8 mouse cellular contexts compared by ENCODE assay signal in genomic region chr11:77875847-77876759, GRCm38 (mm10). TPM values are rescaled to one million over a fixed set of nuclear protein-coding genes. Genes with fewer than 3 reads are reported as not detected.
DNase-seq lines count a peak whose midpoint lies in the region; ATAC-seq and TF ChIP-seq lines count a peak whose summit lies in the region.

No protein-coding gene starts in this region.

- DNase-seq in 416B (ENCODE audit: low read depth) = peak; percentile 26
- DNase-seq in fibroblast of lung, adult 2 months (ENCODE audit: low read depth) = peak; percentile 30
- peak; percentile 14 to 23 for DNase-seq in thymus, postnatal 10 days (ENCODE audit: low spot score in 2 of 2)
- DNase-seq in B cell, adult 2 months = no peak
- no peak for DNase-seq in yolk sac, embryonic 10.5 days (ENCODE audit: low spot score)

- peaks cover 3% of the 10 kb centered on the region for H3K4me1 ChIP-seq in ES-Bruce4 (ENCODE audit: control insufficient read depth, insufficient read depth, low read length)
- peaks cover 29% of the 10 kb centered on the region for H3K4me1 ChIP-seq in limb, embryonic 13.5 days

- no peaks in the 10 kb centered on the region for H3K9me3 ChIP-seq in ES-Bruce4 (replicated peaks; ENCODE audit: control insufficient read depth, insufficient read depth, low read length, poor library complexity, severe bottlenecking)
- no peaks in the 10 kb centered on the region for H3K9me3 ChIP-seq in limb, embryonic 13.5 days

- TF ChIP-seq CTCF in ES-Bruce4 (IDR thresholded peaks at IDR 0.05; ENCODE audit: low read depth, low read length) = no peak

- TF ChIP-seq EP300 in ES-Bruce4 (IDR thresholded peaks at IDR 0.05; ENCODE audit: insufficient read depth, low read depth, low read length) = no peak

- no peaks in the 10 kb centered on the region for H3K36me3 ChIP-seq in ES-Bruce4 (ENCODE audit: control insufficient read depth, insufficient read depth, low read length, poor library complexity, severe bottlenecking)
- H3K36me3 ChIP-seq in limb, embryonic 13.5 days = no peaks in the 10 kb centered on the region

- no peak overlapping the region for H3K4me2 ChIP-seq in limb, embryonic 13.5 days (replicated peaks)

- H3K27me3 ChIP-seq in ES-Bruce4 (ENCODE audit: control insufficient read depth, insufficient read depth, low read length, poor library complexity, severe bottlenecking) = no peaks in the 10 kb centered on the region
- H3K27me3 ChIP-seq in limb, embryonic 13.5 days = peaks cover 6% of the 10 kb centered on the region

- WGBS in limb, embryonic 13.5 days = 60% methylated on average over 26 of the region's 26 CpGs

- ATAC-seq in limb, embryonic 13.5 days (ENCODE audit: low FRiP score, low read depth) = no peak
- no peak for ATAC-seq in monocyte, adult 5-6 weeks (replicated peaks; ENCODE audit: insufficient number of reproducible peaks, low FRiP score, low TSS enrichment, poor library complexity, severe bottlenecking)

- H3K4me3 ChIP-seq in ES-Bruce4 (ENCODE audit: low read depth, low read length) = peak overlapping the region; percentile 36
- no peak overlapping the region for H3K4me3 ChIP-seq in limb, embryonic 13.5 days

- peak overlapping the region; percentile 56 for H3K27ac ChIP-seq in ES-Bruce4 (ENCODE audit: insufficient read depth, low read length)
- H3K27ac ChIP-seq in limb, embryonic 13.5 days = no peak overlapping the region

- H3K9ac ChIP-seq in ES-Bruce4 (ENCODE audit: low read depth, poor library complexity, severe bottlenecking) = peak overlapping the region; percentile 59
- H3K9ac ChIP-seq in limb, embryonic 13.5 days = 0 out of 2 replicates have a peak overlapping the region, but pooled peaks have one; percentile 25

- TF ChIP-seq POLR2A in ES-Bruce4 (IDR thresholded peaks at IDR 0.05; ENCODE audit: insufficient read depth, low read length) = no peak

RNA-seq across cellular contexts. Expression of gene Pipox, which starts 17.8 kb away (rescaled TPM):
- 14.3 and 17.0 TPM in 2 replicates for polyA plus RNA-seq in ES-Bruce4 (2011; ENCODE audit: insufficient read depth, insufficient read length, low read depth, missing spikeins)
- 0.66 and 1.4 TPM in 2 replicates for polyA plus RNA-seq in limb, embryonic 13.5 days (2015; fragmentation: Nextera tagmentation; extraction: Ambion mirVana)
- not detected in 3 replicates for total RNA-seq in monocyte, adult 5-6 weeks (2017)

RNA-seq across cellular contexts. Expression of gene Sez6, which starts 54.5 kb away (rescaled TPM):
- 0.33 and 0.57 TPM in 2 replicates for polyA plus RNA-seq in ES-Bruce4 (2011; ENCODE audit: insufficient read depth, insufficient read length, low read depth, missing spikeins)
- 0.18 and 0.60 TPM in 2 replicates for polyA plus RNA-seq in limb, embryonic 13.5 days (2015; fragmentation: Nextera tagmentation; extraction: Ambion mirVana)
- total RNA-seq in monocyte, adult 5-6 weeks (2017) = not detected in 3 replicates

Comparison
In these comparisons a context has a peak if more than half of its experiments do, and no peak if none do; other contexts are left out.
1. DNase-seq: peak in 416B (single experiment), fibroblast of lung, adult 2 months (single experiment) and thymus, postnatal 10 days (2 of 2); none in B cell, adult 2 months (0 of 2) and yolk sac, embryonic 10.5 days (single experiment).